Mouse (Mus musculus) ES-CJ7 (cell line): ENCODE data around the gene Fam221b.

Experiments used
- DNase-seq: peaks from one replicate; pipeline ENCODE4 v3.0.0; 2011; ENCODE audit warnings: low read depth, low spot score

The Fam221b gene

GRCm38 (mm10) chr4:43668782-43669427, at the start of gene Fam221b, which contains the start of gene Tmem8b:
Gene Fam221b, minus strand, starts transcription at chr4:43669145.
Gene Tmem8b, plus strand, starts transcription at chr4:43668971.
- peak; percentile 81 for DNase-seq

DNA sequence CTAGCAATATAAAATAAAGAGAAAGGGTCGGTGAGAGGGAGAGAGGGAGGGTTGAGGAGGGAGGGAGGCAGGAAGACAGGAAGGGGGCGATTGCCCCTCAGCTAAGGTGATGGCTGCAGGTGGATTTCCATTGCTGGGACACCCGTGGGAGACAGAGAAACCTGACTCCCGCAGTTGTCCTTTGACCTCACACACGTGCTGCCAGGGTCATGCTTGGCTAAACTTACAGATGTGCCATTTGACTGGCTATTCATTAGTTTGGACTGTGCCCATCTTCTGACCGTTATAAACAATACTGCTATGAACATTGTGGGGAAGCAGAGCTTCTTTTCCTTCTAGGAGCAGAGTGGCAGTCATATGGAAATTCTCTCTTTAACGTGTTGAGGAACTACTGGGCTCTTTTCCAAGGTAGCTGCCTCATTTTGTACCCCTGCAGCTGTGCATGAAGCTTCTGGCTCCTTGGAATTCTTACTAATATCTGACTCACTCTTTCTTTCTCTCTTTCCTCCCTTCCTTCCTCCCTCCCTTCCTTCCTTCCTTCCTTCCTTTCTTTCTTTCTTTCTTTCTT, 44.8 kb upstream of the Fam221b start:
- no peak for DNase-seq

GRCm38 (mm10) chr4:43711821-43712220, 42.9 kb upstream of the Fam221b start:
- DNase-seq: peak; percentile 41

DNA sequence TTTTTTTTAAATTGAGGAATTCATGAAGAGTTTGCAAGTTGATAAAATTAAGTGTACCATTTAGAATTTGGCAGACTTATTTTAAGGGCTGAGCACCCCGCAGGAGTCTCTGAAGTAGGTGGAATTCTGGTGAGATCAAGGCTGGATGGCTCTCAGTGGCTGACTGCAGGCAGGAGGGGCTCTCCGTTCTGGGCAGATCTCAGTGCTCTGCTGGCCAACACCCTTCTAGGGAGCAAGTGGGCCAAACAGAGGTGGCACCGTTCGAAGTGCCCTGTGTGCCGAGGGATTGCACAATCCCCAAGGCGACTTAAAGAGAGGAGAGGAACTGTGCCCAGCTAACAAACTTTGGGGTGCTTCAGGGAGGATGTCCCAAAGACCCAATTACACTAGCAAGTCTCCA, 40.9 kb upstream of the Fam221b start, which contains the start of gene Olfr71:
Olfr71 (minus strand) TSS at position 387 of the 400 bp plus-strand sequence.
- DNase-seq: no peak

DNA sequence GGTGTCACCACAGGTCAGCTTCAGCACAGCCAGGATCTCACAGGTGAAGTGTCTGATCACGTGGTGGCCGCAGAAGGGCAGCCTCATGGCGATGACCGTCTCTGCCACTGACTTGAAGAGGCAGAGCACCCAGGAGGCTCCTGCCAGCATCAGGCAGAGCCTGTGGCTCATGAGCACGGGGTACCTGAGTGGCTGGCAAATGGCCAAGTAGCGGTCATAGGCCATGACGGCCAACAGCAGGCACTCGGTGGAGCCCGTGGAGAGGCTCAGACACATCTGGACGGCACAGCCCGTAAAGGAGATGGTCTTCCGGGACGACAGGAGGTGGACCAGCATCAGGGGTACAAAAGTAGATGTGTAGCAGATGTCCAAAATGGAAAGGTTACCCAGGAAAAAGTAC, 37.0 kb upstream of the Fam221b start:
- no peak for DNase-seq

DNA sequence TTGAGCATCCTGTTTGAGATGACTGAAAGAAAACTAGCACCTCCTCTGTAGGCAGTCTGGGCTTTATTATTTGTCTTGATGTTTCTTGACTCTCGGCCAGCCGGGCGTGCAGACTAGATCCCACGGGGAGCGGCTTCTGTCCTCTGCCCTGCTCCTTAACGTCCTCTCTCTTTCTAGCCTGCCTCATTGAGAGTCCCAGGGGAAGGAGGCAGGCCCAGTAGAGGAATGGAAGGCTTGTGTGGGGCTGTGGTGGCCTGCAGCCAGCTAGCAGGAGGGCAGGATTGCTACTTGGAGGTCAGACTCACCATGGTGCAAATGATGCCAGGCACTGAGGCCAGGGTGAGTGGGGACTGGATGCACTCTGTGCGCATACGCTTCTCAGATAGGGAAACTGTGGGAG, 34.9 kb upstream of the Fam221b start:
- no peak for DNase-seq

DNA sequence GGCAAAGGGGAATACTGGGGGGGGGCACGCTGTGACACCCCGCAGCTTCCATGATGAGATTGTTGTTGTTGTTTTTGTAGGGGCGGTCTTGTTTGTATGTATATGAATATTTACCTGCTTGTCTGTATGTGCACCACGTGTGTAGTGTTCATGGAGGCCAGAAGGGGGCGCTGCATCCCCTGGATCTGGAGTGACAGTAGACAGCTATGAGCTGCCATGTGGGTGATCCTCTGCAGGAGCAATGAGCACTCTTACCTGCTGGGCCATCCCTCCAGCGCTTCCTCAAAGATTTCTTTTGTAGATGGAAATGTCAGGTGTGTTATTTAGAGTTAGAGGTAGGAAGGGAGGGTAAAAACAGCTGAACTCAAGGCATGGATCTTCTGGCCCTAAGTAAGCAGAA, 34.5 kb upstream of the Fam221b start:
- DNase-seq: peak; percentile 65

DNA sequence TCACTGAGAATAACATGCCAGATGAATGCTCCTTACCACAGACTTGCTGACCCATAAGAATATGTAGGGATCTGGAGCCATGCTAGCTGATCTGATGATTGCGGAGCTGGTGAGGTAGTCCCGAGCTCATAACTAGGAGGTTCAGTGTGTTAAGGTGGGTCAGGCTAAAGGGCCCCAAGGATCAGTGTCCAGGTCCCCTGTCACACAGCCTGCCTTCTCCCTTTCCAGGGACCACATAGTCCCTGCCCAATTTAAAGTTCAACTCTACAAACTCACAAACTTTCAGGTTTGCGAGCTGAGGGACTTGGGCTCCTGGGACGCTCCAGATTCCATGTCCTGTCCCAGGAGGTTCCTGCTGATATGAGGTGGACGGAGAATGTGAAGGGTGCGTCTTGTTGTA, 31.8 kb upstream of the Fam221b start, which contains the start of gene Olfr70:
Olfr70 (minus strand) TSS at position 101 of the 400 bp plus-strand sequence.
- DNase-seq: no peak

DNA sequence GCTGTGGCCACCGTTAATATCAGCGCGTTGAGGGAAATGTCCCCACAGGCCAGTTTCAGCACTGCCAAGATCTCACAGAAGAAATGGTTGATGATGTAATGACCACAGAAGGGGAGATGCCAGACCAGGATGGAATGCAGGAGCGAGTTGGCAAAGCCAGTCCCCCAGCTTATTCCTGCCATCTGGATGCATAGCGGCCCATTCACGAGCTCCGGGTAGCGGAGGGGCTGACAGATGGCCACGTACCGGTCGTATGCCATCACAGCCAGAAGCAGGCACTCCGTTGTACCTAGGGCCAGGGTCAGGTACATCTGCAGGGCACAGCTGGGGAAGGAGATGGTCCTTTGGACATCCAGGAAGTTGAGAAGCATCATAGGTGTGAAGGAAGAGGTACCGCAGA, 27.6 kb upstream of the Fam221b start:
- DNase-seq: no peak

DNA sequence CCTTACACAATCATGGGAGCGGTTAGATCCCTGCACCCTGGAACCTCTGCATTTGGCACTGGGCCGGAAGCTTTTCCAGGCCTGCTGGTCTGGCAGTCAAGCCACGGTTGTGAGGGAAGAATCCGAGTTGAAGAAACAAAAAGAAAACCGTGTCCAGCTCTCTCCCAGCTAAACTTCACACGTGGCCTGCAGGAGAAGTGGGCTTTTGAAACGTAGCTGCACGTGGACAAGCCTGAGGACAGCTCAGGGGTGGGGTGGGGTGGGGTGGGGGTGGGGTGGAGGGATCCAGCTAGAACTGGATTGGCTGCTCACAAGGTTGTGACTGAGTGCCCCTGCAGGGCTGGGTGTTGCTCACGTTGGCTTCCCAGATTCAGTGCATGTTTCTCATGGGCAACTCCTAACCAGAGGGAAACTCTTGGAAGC, 26.3 kb upstream of the Fam221b start:
- peak; percentile 43 for DNase-seq

- no peak for DNase-seq
Measured at GRCm38 (mm10) chr4:43694439-43695248, 25.7 kb upstream of the Fam221b start.

- no peak for DNase-seq
Measured at GRCm38 (mm10) chr4:43693806-43694241, 24.9 kb upstream of the Fam221b start.

DNA sequence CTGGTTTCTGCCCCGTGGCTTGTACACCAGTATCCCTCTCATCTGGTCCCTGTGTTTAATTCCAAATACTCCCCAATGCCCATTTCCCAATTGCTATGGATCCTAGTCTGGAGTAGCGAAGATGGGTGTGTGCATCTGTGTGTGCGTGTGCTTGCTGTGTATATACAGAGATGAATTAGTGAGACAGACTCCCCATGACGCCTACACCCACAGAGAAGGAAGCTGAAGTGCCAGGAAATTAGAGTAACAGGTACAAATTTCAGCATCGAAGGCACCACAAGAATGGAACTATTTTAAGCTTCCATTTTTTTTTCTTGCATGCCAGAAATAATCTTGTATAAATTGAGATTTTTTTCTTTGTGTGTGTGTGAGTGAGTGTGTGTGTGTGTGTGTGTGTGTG, 22.1 kb upstream of the Fam221b start:
- DNase-seq: no peak

- no peak for DNase-seq
Measured at GRCm38 (mm10) chr4:43690021-43690420, 21.1 kb upstream of the Fam221b start.

DNA sequence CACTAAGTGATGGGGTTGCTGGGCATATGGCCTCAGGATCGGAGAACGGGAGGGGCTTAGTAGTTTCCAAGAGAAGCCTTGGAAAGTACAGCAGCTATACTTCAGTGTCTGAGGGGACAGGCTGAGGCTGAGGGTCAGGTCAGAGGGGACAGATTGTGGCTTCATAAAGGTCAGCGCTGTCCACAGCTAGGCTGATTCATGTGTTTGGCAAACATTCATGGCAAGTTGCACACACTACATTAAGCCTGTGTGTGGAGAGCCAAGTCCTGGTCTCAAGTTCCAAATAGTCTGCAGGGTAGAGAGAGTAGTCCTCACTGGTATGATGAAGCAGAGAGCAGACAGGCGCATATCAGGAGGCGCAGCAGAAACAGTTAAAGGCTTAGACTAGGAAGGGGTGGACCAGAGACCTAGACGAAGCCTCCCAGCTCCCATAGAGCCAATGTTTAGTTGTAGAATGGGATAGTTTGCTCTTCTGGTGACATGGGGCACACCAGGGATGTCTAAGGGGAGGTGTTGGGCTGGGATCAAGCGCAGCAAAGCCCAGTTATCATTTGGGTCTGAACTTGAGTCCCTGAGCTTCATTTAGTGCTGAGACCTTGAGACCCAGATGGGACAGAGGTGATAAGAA, 10.6 kb upstream of the Fam221b start:
- DNase-seq: no peak

DNA sequence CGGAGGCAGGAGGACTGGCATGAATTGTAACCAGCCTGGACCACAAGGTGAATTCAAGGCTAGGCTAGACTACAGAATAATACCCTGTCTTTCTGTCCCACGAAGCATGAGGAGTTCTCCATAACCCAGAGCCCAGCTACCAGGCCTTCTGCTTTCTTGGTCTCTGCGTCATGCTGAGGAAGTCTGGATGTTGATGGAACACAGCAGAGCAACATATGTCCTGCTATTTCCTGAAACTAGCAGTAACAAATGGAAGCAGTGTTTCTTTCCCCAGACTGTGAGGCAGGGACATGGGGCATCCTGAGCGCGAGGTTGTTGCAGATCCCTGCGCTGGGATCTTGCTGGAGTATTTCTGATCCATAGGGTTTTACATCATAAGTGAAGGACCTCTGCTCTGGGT, 9.6 kb upstream of the Fam221b start:
- DNase-seq: no peak

DNA sequence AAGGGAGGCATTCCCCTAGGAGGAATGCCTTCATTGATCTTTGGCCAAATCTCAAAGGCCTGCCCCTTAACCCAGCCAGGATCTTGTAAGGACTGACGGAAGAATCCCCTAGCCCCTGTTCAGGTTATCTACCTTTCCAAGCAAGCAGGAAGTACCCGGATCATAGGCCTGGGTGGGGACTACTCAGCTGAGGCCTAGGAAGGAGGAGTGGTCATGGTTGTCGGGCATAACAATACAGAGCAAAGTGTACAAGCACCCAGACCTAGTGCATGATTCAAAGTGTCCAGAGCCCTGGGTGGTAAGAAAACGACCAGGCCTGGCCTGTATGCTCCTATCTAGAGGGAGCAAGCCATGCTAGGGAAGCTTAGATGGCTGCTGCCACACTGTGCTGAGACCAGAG, 6.7 kb upstream of the Fam221b start:
- DNase-seq: peak; percentile 32

- DNase-seq: no peak
Measured at GRCm38 (mm10) chr4:43674974-43675373, 6.0 kb upstream of the Fam221b start.

GRCm38 (mm10) chr4:43673703-43674102, 4.8 kb upstream of the Fam221b start:
- no peak for DNase-seq

GRCm38 (mm10) chr4:43672070-43672469, 3.1 kb upstream of the Fam221b start:
- peak; percentile 88 for DNase-seq

- DNase-seq: peak; percentile 32
Measured at GRCm38 (mm10) chr4:43669428-43669794, 466 bp upstream of the Fam221b start.

GRCm38 (mm10) chr4:43666412-43666811, 2.5 kb downstream of the Fam221b start:
- peak; percentile 48 for DNase-seq
